Mouse (Mus musculus): ENCODE measurements around the gene Sema3c.
"Not testable (repeated sequence)": the region's sequence is repeated elsewhere in the genome, so short reads cannot be mapped to it uniquely, and the experiment has no call there.

Gene Sema3c

DNA sequence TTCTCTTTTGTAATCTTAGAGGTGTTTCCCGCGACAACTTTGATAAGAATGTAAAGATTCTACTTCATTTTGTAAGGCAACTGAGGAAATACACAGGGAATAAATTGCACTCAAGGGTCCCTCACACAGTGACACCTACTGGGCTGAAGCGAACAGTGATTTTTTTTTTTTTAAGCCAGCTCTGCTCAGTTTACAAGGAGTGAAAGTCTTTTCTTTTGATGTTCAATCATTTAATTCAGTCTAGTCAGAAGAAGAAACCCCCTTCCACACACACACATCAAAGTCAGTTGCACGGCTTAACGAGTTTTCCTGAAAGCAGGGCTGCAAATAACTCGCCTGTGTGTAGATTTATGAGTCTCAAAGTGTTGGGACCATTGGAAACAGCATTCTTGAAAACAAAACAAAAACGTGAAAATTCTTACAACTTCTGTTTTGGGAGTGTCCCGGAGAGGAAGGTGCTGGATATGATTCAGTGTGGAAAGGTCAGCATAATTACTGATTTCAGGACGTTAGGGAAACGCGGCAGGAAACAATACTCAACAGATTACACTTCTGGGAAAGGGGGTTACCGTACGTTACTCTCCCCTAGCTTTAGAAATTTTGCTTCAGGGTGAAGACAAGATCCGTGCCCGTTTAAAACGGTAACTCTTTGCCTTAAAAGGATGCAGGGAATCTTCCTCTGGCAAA, at the start of gene Sema3c:
TSS of gene Sema3c (plus strand) at position 588 of the 687 bp plus-strand sequence.
- DNase-seq: peak; percentile 39

GRCm38 (mm10) chr5:17531165-17531564, 42.9 kb upstream of the Sema3c start:
- DNase-seq: not testable (repeated sequence)

DNA sequence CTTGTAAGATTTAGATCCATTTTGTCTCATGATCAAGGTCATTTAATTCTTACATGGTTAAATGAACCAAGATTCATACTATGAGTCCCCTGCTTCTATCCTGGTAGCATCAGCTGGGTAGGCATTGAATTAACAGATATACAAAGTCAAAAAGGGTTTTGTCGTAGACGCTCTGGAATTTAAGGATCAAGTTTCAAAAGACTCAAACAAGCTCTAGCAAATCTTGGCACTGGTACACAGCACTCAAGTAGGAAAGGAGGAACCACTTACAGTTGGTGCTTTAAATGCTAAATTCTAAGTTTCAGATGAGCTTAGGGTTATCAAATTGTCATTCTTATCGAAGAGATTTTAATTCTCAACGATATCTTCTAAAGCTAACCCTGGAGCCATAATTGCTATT, 30.9 kb upstream of the Sema3c start:
- DNase-seq: no peak

DNA sequence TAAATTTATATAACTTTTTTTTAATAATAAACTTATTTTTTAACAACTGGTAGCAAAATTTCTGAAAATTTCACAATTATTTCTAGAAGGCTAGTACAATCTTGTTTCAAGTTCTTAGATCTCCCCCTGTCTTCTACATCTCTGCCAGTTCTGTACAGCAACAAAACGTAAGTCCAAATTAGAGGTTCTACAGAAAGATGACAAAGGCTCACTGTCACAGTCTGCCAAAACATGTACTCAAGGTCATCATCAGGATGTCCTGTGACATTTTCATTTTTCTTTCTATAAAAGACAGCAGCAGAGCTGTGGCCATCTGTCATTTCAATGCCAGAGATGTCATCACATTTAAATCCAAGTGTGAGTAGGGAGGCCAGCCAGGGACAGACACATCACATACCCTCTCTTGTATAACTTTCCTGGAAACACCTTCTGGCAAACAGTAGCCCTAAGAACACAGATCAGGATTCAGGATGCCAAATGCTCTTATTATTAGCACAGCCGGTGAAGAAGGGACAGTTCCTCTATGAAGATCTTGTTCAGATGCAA, 29.1 kb upstream of the Sema3c start:
- no peak for DNase-seq

GRCm38 (mm10) chr5:17551693-17552092, 22.4 kb upstream of the Sema3c start:
- DNase-seq: no peak

DNA sequence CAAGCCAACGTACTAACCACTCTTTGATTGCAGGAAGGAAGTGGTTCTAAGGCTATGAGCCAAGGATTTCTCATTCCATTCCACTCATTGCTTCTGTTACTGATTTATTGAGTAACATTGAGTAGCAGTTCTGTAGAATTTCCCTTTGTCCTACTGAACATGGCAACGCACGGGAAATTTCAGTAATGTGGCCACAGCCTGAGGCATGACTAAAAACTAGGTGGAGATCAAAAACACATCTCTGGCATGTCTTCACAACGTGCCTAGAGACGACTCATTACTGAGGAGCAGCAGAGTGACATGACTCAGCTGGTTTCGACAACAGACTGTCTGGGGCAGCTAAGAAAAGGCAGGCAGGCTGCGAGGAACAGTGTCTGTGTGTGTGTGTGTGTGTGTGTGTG, 18.0 kb upstream of the Sema3c start:
- peak; percentile 58 for DNase-seq

DNA sequence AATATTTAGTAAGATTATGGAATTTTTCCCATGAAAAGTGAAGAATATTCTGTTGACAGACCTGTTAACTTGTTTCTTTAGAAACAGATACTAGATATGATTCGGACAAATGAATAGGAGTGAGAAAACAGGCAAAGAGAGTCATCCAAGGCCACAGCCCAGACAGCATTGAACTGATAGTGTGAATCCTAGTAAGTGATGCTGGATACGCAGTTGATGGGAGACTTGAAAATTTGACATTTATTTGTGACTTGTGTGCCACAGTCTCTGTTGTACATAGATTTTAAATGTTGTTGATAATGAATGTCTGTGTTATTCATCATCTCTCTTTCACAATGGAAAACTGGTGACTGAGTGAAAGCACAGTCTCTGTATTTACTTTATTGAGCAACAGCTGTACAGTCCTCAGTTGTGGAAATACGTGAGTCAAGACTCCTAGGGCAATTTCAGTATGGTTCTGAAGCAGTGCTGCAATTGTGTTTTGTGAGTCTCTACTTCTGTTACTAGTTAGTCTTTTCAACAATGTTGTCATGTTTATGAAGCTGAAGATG, 17.3 kb upstream of the Sema3c start:
- DNase-seq: no peak

DNA sequence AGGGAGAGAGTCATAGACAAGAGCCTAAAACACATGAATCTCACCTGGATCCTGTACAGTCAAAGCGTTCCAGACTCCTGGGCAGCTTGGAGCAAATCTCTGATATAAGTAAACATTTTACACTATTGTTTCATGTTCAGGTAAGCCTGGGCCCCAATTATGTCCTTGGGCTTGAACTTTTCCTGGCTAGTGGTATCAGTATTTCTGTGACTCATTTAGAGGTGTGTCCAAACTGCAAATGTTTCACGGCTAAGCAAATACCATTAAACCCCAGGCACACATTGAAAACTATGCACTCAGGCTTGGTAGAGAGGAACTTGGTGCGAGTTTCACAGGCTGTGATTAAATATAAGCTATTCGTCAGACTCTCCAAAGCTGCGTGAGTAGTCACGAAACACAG, 2.5 kb upstream of the Sema3c start:
- no peak for DNase-seq

DNA sequence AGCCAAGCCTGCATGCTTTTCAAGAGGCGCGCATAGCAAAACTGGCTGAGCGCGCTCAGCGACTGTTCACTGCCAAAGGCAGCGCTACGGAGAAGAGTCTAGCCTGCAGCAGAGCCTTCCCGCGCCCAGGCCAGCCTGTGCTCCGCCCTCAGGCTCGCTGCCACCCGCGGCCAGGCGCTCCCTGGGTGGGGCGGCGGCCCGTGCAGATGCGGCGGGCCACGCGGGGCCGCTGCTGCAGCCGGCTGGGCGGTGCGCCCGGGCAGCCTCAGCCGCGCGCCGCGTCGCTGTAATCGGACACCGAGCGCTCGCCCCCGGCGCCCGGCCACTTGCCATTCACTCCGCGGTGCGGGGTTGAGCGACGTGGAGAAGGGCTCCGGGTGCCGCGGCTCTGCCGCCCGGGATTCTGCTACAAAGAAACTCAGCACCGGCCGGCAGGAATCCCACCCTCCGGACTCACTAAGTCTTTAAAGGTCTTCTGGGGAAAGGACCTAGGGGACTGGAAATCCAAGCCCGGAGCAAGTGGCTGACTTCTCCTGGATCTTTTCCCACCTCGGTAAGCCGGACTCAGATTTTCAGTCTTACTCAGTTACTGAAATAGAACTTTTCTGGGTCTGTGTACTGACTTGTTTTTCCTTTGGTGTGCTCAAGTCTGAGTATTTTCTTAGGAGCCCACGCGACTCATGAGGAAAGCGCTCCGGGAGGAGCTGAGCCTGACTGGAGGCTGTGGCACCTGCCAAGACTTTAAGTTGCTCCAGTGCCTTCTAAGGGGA, 517 bp downstream of the Sema3c start:
- peak; percentile 73 for DNase-seq

DNA sequence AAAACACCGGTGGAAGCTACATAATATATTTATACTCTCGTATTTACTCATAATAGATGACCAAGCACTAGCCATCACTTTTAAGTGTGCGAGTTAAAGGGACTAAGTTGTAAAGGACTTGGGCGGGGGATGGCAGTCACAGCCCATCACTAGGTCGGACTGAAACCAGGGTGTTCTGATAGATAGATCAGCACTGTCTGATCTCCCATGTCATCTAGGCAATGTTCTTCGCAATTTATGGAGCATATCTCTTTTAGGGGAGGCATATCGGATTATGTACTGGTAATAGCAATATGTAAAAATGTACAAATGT, 1.1 kb downstream of the Sema3c start:
- DNase-seq: peak; percentile 44

- DNase-seq: peak; percentile 31
Measured at GRCm38 (mm10) chr5:17576069-17576468, 2.0 kb downstream of the Sema3c start.

GRCm38 (mm10) chr5:17582047-17582515, 8.0 kb downstream of the Sema3c start:
- DNase-seq: no peak

DNA sequence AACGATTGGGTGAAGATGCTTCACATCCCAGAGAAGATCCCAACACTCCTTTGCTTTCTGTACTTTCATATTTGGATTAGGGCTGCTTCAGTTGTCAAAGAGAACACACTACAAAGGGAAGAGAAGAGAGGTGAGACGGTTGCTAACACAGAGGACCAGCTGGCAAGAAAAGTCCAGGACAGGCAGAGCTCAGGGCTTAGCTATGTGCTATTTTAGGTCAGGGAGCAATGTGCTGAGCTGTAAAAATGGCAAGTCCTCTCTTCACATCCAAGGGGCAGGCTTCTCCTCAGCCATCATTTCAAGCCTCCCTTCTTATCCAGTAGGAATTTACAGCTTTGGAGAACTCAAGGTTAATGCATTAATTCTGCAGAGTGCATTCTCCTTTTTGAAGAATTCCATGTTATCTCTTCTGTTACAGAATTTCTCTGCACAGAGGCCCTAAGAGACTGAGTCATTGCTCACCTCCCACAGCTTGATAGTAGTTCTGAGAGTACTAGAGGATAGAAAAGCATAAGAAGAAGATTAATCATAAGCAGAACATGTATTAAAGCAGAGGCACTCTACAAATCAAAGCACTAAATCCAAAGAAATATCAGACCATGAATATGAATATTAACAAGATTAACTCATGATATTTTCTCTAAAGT, 10.3 kb downstream of the Sema3c start:
- no peak for DNase-seq

DNA sequence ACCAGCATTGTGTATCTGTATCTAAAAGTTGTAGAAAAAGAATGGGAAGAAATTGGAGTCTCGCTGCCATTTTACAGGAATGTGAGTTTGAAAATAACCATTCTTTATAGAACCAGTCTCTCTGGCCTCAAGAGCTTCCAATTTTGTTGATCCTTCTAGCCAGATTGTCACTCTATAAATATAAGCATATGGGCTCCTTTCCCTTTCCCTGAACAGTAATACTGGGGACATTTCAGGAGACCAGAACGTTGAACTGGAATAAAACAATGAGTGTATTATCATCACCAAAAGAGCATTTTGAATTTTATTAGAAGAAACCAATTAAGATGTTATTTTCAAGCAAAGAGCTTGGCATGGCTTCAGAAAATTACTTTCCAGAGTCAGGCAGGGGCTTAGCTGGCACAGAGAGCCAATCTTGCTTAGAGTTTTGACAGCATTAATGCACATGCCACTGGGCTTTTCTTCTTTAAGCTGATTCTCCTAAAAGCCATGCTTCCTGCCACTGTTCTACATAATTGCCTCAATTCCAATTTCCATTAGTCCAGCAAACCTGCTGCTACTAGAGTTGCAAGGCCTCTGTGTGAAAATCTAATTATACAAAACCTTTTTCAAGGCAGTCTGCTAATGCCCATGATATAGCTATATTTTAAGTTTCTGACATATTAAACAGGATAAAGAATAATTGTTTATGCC, 12.6 kb downstream of the Sema3c start:
- DNase-seq: no peak

DNA sequence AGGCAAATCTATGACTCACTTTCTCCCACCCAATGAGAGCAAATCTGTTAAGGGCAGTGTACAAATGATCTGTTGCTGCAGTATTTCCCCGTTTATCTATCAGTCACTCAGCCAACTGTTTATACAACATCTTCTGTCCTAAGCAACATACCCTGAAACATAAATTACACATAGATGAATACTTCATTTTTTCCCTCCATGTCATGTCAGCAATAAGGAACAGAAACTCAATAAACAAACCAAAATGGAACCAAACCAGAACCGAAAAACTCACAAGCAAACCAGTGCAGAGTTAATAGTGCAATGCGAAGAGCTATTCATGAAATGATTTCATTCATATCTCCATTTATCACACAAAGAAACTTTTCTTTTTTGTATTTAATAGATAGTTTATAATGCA, 17.8 kb downstream of the Sema3c start:
- DNase-seq: no peak

DNA sequence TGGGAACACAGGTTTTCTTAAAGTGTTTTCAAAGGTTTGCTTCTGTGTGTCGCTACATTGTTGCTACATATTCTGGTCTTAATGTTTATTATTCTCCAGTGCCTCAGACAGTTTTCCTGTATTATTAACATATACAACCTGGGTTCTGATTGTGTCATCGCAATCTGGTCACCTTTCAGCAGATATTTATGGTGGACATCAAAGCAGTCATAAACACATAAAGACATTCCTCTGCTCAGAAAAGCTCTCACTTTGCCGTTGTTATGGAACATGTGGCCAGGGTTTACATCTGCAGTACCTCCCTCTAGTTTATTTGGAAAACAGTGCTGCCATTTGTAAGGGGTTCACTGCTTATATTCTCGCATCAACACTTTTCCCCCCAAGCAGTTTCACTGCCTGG, 27.6 kb downstream of the Sema3c start:
- DNase-seq: no peak

DNA sequence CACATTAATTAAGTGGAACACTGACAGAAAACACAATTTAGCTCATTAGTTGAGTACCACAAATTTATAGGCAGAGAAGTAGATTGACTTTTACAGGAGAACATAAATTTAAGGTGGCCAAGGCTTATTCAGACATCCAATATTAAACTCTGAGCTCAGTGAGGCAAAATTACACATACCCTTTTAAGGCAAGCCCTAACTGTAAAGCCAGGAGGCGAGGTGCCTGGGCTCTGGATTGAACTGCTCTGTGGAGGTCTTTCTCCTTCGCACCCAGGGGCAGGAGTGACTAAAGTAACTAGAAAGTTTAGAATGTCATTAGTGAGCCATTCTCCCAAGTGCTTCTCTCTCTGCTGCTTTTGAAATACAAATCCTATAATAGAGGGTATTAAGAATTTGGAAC, 46.5 kb downstream of the Sema3c start:
- no peak for DNase-seq

- no peak for DNase-seq
Measured at GRCm38 (mm10) chr5:17622564-17622963, 48.5 kb downstream of the Sema3c start.

- peak; percentile 24 for DNase-seq
Measured at GRCm38 (mm10) chr5:17628606-17629005, 54.5 kb downstream of the Sema3c start.

DNA sequence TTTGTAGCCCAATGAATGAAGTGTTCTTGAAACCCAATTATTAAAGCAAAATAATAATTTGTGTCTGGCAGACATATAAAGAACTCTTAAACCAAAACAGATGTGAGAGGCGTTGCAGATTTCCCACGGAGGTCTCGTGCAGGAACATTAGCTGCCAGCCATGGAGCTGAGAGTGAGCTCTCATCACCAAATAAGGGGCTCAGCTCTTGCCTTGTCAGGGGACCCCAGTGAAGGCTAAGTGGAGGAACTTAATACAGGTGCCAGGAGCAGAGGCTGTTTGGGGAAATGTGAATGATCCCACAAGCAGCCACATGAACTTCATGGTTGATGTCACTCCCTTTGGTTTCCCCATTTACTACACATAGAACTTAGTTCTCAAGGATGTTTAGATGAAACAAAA, 55.5 kb downstream of the Sema3c start:
- no peak for DNase-seq

DNA sequence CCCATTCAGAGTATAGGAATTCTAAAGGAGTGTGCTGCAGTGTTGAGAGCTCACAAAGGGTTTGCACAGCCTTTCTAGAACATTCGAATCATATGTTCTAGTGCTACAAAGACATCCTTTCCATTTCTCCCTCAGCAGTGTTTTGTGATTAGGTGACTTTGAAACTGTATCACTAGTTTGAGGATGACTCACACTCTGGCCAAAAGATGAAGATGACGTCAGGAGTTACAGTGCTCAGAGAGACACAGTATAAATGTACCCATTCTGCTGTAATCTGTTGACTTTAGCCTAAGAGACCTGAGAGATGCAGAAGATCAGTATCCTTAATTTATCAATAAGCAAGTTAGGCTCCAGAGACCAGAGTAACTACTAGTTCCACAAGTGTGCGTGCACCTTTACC, 65.4 kb downstream of the Sema3c start:
- no peak for DNase-seq

GRCm38 (mm10) chr5:17647643-17648226, 73.7 kb downstream of the Sema3c start:
- DNase-seq: no peak
